Mouse (Mus musculus): ENCODE results near the gene Smc3. TPM values are rescaled to one million over a fixed set of nuclear protein-coding genes. Genes with fewer than 3 reads are reported as not detected.

Smc3 gene
- polyA plus RNA-seq, 1 experiment from 2014 or later, result 90.1 TPM

DNA sequence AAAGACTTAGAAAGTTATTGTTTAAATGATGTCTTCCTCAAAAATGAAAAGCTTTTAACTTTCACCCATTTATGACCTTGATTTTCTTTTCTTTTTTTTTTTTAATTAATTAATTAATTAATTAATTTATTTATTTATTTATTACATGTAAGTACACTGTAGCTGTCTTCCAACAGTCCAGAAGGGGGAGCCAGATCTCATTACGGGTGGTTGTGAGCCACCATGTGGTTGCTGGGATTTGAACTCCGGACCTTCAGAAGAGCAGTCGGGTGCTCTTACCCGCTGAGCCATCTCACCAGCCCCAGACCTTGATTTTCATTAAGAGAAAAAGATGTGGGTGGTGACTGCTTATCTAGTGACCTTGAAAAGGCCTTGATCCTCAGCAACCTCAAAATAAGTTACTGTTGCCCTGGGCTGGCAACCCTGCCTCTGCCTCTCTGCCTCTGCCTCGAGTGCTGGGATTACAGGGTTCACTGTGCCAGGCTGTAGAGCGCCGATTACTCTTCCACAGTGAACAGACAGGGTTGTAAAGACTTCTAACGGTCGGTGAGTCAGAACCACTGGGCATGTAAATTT, 43.9 kb downstream of the Smc3 start:
- DNase-seq (ENCODE audit: low spot score) (no peak), ATAC-seq (ENCODE audit: insufficient read depth, low FRiP score, low TSS enrichment) (no peak)
- H3K36me3 ChIP-seq (ENCODE audit: control insufficient read depth, insufficient read depth, low read length), result peaks cover 16% of the 10 kb centered on the region
- H3K9me3 ChIP-seq (ENCODE audit: control insufficient read depth, low read length), result no peaks in the 10 kb centered on the region
- H3K27ac ChIP-seq (ENCODE audit: low read depth, low read length), result no peak overlapping the region
- no peak overlapping the region for H3K4me3 ChIP-seq (ENCODE audit: low read depth, low read length)
- 92% methylated on average over 9 of the region's 9 CpGs for WGBS
- H3K4me2 ChIP-seq (ENCODE audit: low read depth), result no peak overlapping the region
- H3K27me3 ChIP-seq (ENCODE audit: control insufficient read depth, insufficient read depth, low read length), result no peaks in the 10 kb centered on the region
- no peaks in the 10 kb centered on the region for H3K4me1 ChIP-seq (ENCODE audit: control insufficient read depth, insufficient read depth, low read length)
- H3K9ac ChIP-seq (ENCODE audit: low read length), result no peak overlapping the region

DNA sequence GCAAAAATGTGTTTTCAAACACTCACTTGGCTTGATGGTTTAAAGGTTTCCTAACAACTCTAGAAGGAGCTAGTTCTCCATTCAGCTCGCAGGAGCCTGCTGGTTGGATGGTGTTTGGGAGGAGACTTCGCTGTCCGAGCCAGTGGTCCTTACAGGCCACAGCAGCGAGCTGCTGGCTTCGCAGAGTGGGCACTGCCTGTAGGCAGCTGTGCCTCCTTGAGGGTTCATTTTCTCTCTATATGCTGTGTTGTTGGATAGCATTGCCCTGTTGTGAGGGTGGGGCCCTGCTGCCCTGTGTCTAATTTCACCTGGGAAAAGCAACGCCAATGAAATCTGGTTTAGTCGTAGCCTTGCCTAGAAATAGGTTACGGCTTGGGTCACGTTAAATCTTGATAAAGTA, 47.1 kb downstream of the Smc3 start:
- H3K27ac ChIP-seq (ENCODE audit: low read depth, low read length), result no peak overlapping the region
- H3K4me1 ChIP-seq (ENCODE audit: control insufficient read depth, insufficient read depth, low read length), result no peaks in the 10 kb centered on the region
- no peak overlapping the region for H3K4me3 ChIP-seq (ENCODE audit: low read depth, low read length)
- DNase-seq (ENCODE audit: low spot score) (no peak), ATAC-seq (ENCODE audit: insufficient read depth, low FRiP score, low TSS enrichment) (no peak)
- 87% methylated on average over 9 of the region's 9 CpGs for WGBS
- H3K9ac ChIP-seq (ENCODE audit: low read length), result no peak overlapping the region
- no peaks in the 10 kb centered on the region for H3K9me3 ChIP-seq (ENCODE audit: control insufficient read depth, low read length)
- H3K4me2 ChIP-seq (ENCODE audit: low read depth), result no peak overlapping the region
- H3K27me3 ChIP-seq (ENCODE audit: control insufficient read depth, insufficient read depth, low read length), result no peaks in the 10 kb centered on the region
- H3K36me3 ChIP-seq (ENCODE audit: control insufficient read depth, insufficient read depth, low read length), result peaks cover 2% of the 10 kb centered on the region

GRCm38 (mm10) chr19:53648056-53648455, 47.9 kb downstream of the Smc3 start:
- H3K9ac ChIP-seq (ENCODE audit: low read length), result no peak overlapping the region
- 46% methylated on average over 5 of the region's 5 CpGs for WGBS
- no peak overlapping the region for H3K4me3 ChIP-seq (ENCODE audit: low read depth, low read length)
- ATAC-seq (ENCODE audit: insufficient read depth, low FRiP score, low TSS enrichment), result no peak
- DNase-seq (ENCODE audit: low spot score), result no peak
- H3K4me2 ChIP-seq (ENCODE audit: low read depth), result no peak overlapping the region
- H3K4me1 ChIP-seq (ENCODE audit: control insufficient read depth, insufficient read depth, low read length), result 0 out of 2 replicates have a peak, but pooled peaks cover 4% of the 10 kb centered on the region
- H3K9me3 ChIP-seq (ENCODE audit: control insufficient read depth, low read length), result no peaks in the 10 kb centered on the region
- no peaks in the 10 kb centered on the region for H3K27me3 ChIP-seq (ENCODE audit: control insufficient read depth, insufficient read depth, low read length)
- no peak overlapping the region for H3K27ac ChIP-seq (ENCODE audit: low read depth, low read length)
- peaks cover 2% of the 10 kb centered on the region for H3K36me3 ChIP-seq (ENCODE audit: control insufficient read depth, insufficient read depth, low read length)

GRCm38 (mm10) chr19:53648802-53649236, 48.6 kb downstream of the Smc3 start:
- Histone ChIP-seq H3K36me3 (ENCODE audit: control insufficient read depth, insufficient read depth, low read length) (peaks cover 2% of the 10 kb centered on the region), H3K9ac (ENCODE audit: low read length) (no peak overlapping the region), H3K4me2 (ENCODE audit: low read depth) (no peak overlapping the region), H3K27ac (ENCODE audit: low read depth, low read length) (no peak overlapping the region), H3K27me3 (ENCODE audit: control insufficient read depth, insufficient read depth, low read length) (no peaks in the 10 kb centered on the region), H3K9me3 (ENCODE audit: control insufficient read depth, low read length) (no peaks in the 10 kb centered on the region), H3K4me3 (ENCODE audit: low read depth, low read length) (no peak overlapping the region), H3K4me1 (ENCODE audit: control insufficient read depth, insufficient read depth, low read length) (0 out of 2 replicates have a peak, but pooled peaks cover 4% of the 10 kb centered on the region)
- DNase-seq (ENCODE audit: low spot score) (peak; percentile 78), ATAC-seq (ENCODE audit: insufficient read depth, low FRiP score, low TSS enrichment) (peak; percentile 54; the same call in 1 of the 2 replicates)
- 38% methylated on average over 10 of the region's 10 CpGs for WGBS

GRCm38 (mm10) chr19:53649361-53649760, 49.2 kb downstream of the Smc3 start:
- Histone ChIP-seq H3K36me3 (ENCODE audit: control insufficient read depth, insufficient read depth, low read length) (peaks cover under 1% of the 10 kb centered on the region), H3K27me3 (ENCODE audit: control insufficient read depth, insufficient read depth, low read length) (no peaks in the 10 kb centered on the region), H3K4me3 (ENCODE audit: low read depth, low read length) (no peak overlapping the region), H3K4me2 (ENCODE audit: low read depth) (no peak overlapping the region), H3K4me1 (ENCODE audit: control insufficient read depth, insufficient read depth, low read length) (0 out of 2 replicates have a peak, but pooled peaks cover 4% of the 10 kb centered on the region), H3K27ac (ENCODE audit: low read depth, low read length) (no peak overlapping the region), H3K9me3 (ENCODE audit: control insufficient read depth, low read length) (no peaks in the 10 kb centered on the region), H3K9ac (ENCODE audit: low read length) (no peak overlapping the region)
- no peak for DNase-seq (ENCODE audit: low spot score)
- 83% methylated on average over 6 of the region's 6 CpGs for WGBS
- ATAC-seq (ENCODE audit: insufficient read depth, low FRiP score, low TSS enrichment), result no peak

DNA sequence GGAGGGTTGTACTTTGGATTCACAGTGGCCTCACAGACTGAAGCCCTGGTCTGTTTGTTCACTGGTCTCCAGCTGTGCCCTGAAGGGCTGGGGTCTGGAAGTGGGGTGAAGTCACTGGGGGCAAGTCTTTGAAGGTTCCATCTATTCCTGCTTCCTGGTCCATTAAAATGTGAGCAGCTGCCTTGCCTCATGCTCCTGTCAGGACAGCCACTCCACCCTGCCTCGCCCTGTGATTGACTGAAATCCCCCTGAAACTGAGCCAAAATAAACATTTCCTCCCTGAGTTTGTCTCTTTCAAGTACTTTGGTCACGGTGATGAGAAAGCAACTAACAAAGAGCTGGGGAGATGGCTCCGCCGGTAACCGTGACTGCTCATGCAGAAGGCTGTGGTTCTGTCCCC, 49.6 kb downstream of the Smc3 start:
- H3K27me3 ChIP-seq (ENCODE audit: control insufficient read depth, insufficient read depth, low read length), result no peaks in the 10 kb centered on the region
- 0 out of 2 replicates have a peak, but pooled peaks cover 4% of the 10 kb centered on the region for H3K4me1 ChIP-seq (ENCODE audit: control insufficient read depth, insufficient read depth, low read length)
- H3K4me3 ChIP-seq (ENCODE audit: low read depth, low read length), result no peak overlapping the region
- WGBS, result 55% methylated on average over 5 of the region's 5 CpGs
- DNase-seq (ENCODE audit: low spot score) (no peak), ATAC-seq (ENCODE audit: insufficient read depth, low FRiP score, low TSS enrichment) (no peak)
- no peaks in the 10 kb centered on the region for H3K9me3 ChIP-seq (ENCODE audit: control insufficient read depth, low read length)
- no peak overlapping the region for H3K4me2 ChIP-seq (ENCODE audit: low read depth)
- H3K27ac ChIP-seq (ENCODE audit: low read depth, low read length), result no peak overlapping the region
- H3K9ac ChIP-seq (ENCODE audit: low read length), result no peak overlapping the region
- no peaks in the 10 kb centered on the region for H3K36me3 ChIP-seq (ENCODE audit: control insufficient read depth, insufficient read depth, low read length)

- H3K9ac ChIP-seq (ENCODE audit: low read length), result no peak overlapping the region
- no peaks in the 10 kb centered on the region for H3K27me3 ChIP-seq (ENCODE audit: control insufficient read depth, insufficient read depth, low read length)
- peaks cover 4% of the 10 kb centered on the region; the same call in 1 of the 2 replicates for H3K4me1 ChIP-seq (ENCODE audit: control insufficient read depth, insufficient read depth, low read length)
- DNase-seq (ENCODE audit: low spot score) (no peak), ATAC-seq (ENCODE audit: insufficient read depth, low FRiP score, low TSS enrichment) (no peak)
- no peaks in the 10 kb centered on the region for H3K9me3 ChIP-seq (ENCODE audit: control insufficient read depth, low read length)
- 77% methylated on average over 7 of the region's 7 CpGs for WGBS
- H3K4me3 ChIP-seq (ENCODE audit: low read depth, low read length), result no peak overlapping the region
- no peaks in the 10 kb centered on the region for H3K36me3 ChIP-seq (ENCODE audit: control insufficient read depth, insufficient read depth, low read length)
- no peak overlapping the region for H3K4me2 ChIP-seq (ENCODE audit: low read depth)
- no peak overlapping the region for H3K27ac ChIP-seq (ENCODE audit: low read depth, low read length)
Measured at GRCm38 (mm10) chr19:53650921-53651320, 50.7 kb downstream of the Smc3 start.

GRCm38 (mm10) chr19:53652267-53652666, 52.1 kb downstream of the Smc3 start:
- H3K36me3 ChIP-seq (ENCODE audit: control insufficient read depth, insufficient read depth, low read length), result no peaks in the 10 kb centered on the region
- WGBS, result 63% methylated on average over 9 of the region's 9 CpGs
- no peak overlapping the region for H3K4me3 ChIP-seq (ENCODE audit: low read depth, low read length)
- ATAC-seq (ENCODE audit: insufficient read depth, low FRiP score, low TSS enrichment) (no peak), DNase-seq (ENCODE audit: low spot score) (no peak)
- H3K9me3 ChIP-seq (ENCODE audit: control insufficient read depth, low read length), result no peaks in the 10 kb centered on the region
- peaks cover 4% of the 10 kb centered on the region; the same call in 1 of the 2 replicates for H3K4me1 ChIP-seq (ENCODE audit: control insufficient read depth, insufficient read depth, low read length)
- no peak overlapping the region for H3K4me2 ChIP-seq (ENCODE audit: low read depth)
- H3K27ac ChIP-seq (ENCODE audit: low read depth, low read length), result no peak overlapping the region
- no peak overlapping the region for H3K9ac ChIP-seq (ENCODE audit: low read length)
- no peaks in the 10 kb centered on the region for H3K27me3 ChIP-seq (ENCODE audit: control insufficient read depth, insufficient read depth, low read length)

All from neural tube, embryonic 11.5 days (tissue).